Mouse (Mus musculus) heart, embryonic 11.5 days (tissue): ENCODE data around the gene Nsmce4a. TPM values are rescaled to one million over a fixed set of nuclear protein-coding genes. Genes with fewer than 3 reads are reported as not detected.
A peak's percentile ranks its signal among the peaks of the same experiment; 100 is the strongest.

Experiments
- ATAC-seq: fragments of 200-750 bp; cut with Nextera tagmentation; replicated peaks from 2 replicates; pipeline ENCODE4 v1.8.0; 2017; ENCODE audit warnings: moderate library complexity; ENCODE audit not compliant: insufficient number of reproducible peaks, low FRiP score, low TSS enrichment
- H3K27ac ChIP-seq: fragments of 300-500 bp; sonication (generic); 2 replicates; pipeline ENCODE4 v1.5.1; 2014; ENCODE audit warnings: mild to moderate bottlenecking, low read depth, low read length
- H3K27me3 ChIP-seq: fragments of 300-500 bp; sonication (generic); 2 replicates; pipeline ENCODE4 v1.6.1; 2014; ENCODE audit warnings: mild to moderate bottlenecking, low read length, mixed read lengths; ENCODE audit not compliant: control insufficient read depth, insufficient read depth
- H3K36me3 ChIP-seq: fragments of 300-500 bp; sonication (generic); 2 replicates; pipeline ENCODE4 v1.6.1; 2014; ENCODE audit warnings: mild to moderate bottlenecking, low read length, moderate library complexity, mixed read lengths; ENCODE audit not compliant: control insufficient read depth, insufficient read depth
- H3K4me1 ChIP-seq: fragments of 300-500 bp; sonication (generic); 2 replicates; pipeline ENCODE4 v1.6.1; 2014; ENCODE audit warnings: low read length; ENCODE audit not compliant: control insufficient read depth, insufficient read depth
- H3K4me2 ChIP-seq: fragments of 300-500 bp; sonication (generic); 2 replicates; pipeline ENCODE4 v1.6.1; 2014; ENCODE audit warnings: mild to moderate bottlenecking, moderate library complexity
- H3K4me3 ChIP-seq: fragments of 300-500 bp; sonication (generic); 2 replicates; pipeline ENCODE4 v1.5.1; 2014; ENCODE audit warnings: low read depth, low read length
- H3K9ac ChIP-seq: fragments of 300-500 bp; sonication (generic); 2 replicates; pipeline ENCODE4 v1.6.1; 2014; ENCODE audit warnings: mild to moderate bottlenecking, low read depth, low read length, moderate library complexity
- H3K9me3 ChIP-seq: fragments of 300-500 bp; sonication (generic); replicated peaks from 2 replicates; pipeline ENCODE4 v1.6.1; 2016; ENCODE audit warnings: low read length; ENCODE audit not compliant: control insufficient read depth
- WGBS: fragments of 180-500 bp; shearing (Covaris S2); extraction: QIAGEN DNeasy Blood & Tissue Kit; methylation state at CpG from one replicate; pipeline ENCODE4 v1.1.7; 2014; ENCODE audit not compliant: insufficient replicate concordance; 5-methylcytosine and 5-hydroxymethylcytosine counted together
- polyA plus RNA-seq: library from polyadenylated mRNA; unstranded; fragments of >200 nt; fragmentation: Nextera tagmentation; extraction: Ambion mirVana; gene quantifications from 2 replicates; pipeline ENCODE4 v1.2.1, GENCODE M21; 2014

The Nsmce4a gene
- polyA plus RNA-seq, 1 experiment from 2014 or later: 146 TPM

DNA sequence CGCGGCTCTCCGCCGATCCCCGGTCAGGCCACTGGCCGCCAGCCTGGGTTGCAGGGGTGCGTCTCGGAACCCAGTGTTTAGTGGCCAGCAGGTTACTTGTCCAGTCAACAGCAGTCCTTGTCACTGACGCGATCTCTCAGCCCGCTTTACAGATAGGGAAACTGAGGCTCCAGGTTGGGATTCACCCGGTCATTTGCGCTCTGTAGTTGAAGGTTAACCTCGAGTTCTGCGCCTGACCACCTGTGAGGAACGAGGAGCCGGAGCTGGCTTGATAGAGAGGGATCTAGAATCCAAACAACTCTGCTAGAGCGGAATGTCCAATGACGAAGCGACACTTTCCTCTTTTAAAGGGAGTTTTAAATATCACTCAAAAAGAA, 52.9 kb downstream of the Nsmce4a start, which contains the start of gene Ate1:
Gene Ate1 (minus strand): TSS at position 321 of the 377 bp plus-strand sequence.
- H3K27ac ChIP-seq: peak within 1 kb of the TSS; percentile 97
- WGBS: 21% methylated on average over 20 of the region's 20 CpGs
- peak within 1 kb of the TSS; percentile 83 for H3K4me2 ChIP-seq
- H3K9me3 ChIP-seq: no peaks in the 10 kb centered on the region
- H3K4me3 ChIP-seq: peak within 1 kb of the TSS; percentile 87
- ATAC-seq: no peak
- no peaks in the 10 kb centered on the region for H3K27me3 ChIP-seq
- peak within 1 kb of the TSS; percentile 98 for H3K9ac ChIP-seq
- H3K4me1 ChIP-seq: peaks cover 14% of the 10 kb centered on the region
- H3K36me3 ChIP-seq: no peaks in the 10 kb centered on the region

DNA sequence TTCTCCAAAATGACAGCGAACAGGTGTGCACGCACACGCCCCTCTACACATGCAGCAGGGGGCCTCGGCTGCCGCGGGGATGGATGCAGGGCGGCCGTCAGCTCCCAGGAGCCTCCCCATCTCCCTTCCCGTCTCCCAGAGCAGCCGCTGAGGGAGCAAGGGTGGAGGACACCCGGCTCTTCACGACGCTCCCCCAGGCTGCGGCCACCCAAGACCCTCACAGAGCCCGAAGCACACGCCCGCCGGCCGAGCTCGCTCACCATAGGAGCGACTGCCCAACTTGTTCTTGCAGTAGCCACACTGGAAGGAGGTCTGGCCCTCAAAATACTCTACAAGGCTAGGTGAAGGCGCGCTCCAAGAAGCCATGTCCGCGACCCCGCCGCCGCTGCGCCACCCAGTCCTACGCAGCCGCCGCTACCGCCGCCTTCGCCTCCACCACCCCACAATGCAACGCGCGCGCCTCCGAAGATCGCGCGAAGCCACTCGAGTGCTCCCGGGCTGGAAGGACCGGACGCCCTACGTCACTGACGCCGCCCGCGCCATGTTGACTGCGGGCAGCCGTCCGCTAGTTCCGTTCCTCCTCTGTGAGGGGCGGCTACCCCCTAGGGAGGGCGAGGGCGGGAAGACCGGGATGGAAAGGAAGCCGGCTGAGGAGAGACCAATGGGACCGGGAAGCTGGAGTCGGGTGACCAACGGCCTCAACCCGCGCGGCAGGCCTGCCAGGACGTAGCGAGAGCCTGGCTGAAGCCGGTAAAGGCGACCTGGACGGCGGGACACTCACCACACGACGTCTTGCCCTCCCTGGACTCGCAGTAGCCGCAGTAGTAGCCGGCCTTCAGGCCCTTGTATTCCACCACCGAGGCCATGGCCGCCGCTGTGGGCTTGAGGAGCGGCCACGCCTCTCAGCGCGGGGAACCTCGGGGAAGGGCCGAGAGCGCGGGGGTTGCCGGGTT, 53.5 kb downstream of the Nsmce4a start:
- Histone ChIP-seq H3K4me2 (peak overlapping the region; percentile 83), H3K27ac (peak overlapping the region; percentile 97), H3K27me3 (no peaks in the 10 kb centered on the region), H3K36me3 (no peaks in the 10 kb centered on the region), H3K9ac (peak overlapping the region; percentile 98), H3K4me3 (peak overlapping the region; percentile 87), H3K9me3 (no peaks in the 10 kb centered on the region), H3K4me1 (peaks cover 14% of the 10 kb centered on the region)
- under 1% methylated on average over 88 of the region's 90 CpGs for WGBS
- ATAC-seq: peak; percentile 98

DNA sequence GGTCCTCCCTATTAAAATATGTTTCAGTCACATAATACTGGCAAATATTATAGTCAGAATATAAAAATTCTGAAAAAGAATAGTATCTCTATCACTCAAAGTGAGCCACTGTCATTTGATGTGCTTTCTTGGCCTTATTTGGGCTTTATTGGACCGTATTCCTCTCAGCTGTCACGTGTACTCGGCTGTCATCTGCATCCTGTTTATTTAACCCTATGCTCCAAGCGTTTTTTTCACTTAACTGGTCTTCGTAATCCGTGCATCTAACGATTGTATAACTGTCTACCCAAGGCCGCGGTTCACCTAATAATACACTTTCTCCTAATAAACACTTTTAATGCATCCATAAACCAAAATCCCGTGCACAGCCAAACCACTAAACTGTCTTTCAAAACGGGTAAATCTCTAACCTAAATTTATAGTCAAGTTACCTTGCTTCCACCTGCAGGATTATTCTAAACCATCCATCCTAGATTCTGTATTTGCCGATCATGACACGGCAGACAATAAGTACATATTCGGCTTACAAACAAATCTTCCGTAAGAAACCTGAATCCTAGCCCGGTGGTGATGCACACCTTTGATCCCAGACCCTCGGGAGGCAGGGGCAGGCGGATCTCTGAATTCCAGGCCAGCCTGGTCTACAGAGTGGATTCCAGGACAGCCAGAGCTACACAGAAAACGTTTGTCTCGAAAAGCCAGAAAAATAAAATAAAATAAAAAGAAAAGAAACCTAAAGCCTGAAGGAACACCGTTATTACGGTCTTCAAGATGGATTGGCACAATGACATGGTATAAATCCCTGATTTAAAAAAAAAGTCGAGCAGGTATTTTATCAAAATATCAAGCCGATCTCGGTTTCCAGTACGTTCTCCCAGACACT, 54.5 kb downstream of the Nsmce4a start:
- Histone ChIP-seq H3K9me3 (no peaks in the 10 kb centered on the region), H3K27ac (peak overlapping the region; percentile 97), H3K27me3 (no peaks in the 10 kb centered on the region), H3K4me3 (peak overlapping the region; percentile 87), H3K4me2 (peak overlapping the region; percentile 83), H3K36me3 (no peaks in the 10 kb centered on the region), H3K9ac (peak overlapping the region; percentile 98), H3K4me1 (peaks cover 14% of the 10 kb centered on the region)
- WGBS: 40% methylated on average over 26 of the region's 26 CpGs
- ATAC-seq: no peak

DNA sequence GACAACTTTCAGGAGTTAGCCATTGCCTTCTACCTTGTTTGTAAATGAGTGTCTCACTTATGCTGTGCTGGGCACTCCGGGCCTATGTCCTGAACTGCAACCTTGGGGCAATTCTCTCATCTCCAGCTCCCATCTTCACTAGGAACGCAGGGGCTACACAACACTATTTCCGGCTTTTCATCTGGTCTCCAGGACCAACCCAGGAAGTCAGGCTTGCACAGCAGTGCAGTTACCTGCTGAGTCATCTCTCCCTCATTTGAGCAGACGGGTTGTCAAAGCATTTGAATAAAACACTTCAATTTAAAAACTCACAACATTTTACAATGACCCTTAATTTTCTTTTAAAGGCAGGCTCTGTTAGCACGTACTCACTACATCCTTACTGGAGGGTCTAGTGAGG, 62.7 kb downstream of the Nsmce4a start:
- Histone ChIP-seq H3K9me3 (no peaks in the 10 kb centered on the region), H3K4me2 (no peak overlapping the region), H3K9ac (no peak overlapping the region), H3K4me1 (no peaks in the 10 kb centered on the region), H3K27ac (no peak overlapping the region), H3K4me3 (no peak overlapping the region), H3K36me3 (peaks cover 12% of the 10 kb centered on the region), H3K27me3 (no peaks in the 10 kb centered on the region)
- 89% methylated on average over 5 of the region's 5 CpGs for WGBS
- no peak for ATAC-seq

DNA sequence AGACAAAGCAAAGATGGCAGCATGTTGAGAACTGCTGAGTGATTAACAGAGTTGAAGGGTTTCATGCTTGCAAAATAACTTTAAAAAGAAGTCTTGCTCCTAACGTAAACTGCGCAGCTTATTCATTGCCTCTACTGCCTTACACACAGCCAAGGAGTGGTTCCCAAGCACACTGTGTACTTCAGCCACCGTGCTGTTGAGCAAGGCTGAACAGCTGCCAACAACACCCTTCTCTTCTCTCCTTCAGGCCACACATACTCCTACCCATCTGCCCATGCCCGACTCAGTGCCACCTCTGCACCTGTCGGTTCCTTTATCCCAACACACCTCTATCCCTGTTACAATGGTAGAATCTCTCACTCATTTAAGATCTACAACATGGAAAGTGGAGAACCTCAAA, 69.9 kb downstream of the Nsmce4a start:
- WGBS: 95% methylated on average over 5 of the region's 5 CpGs
- H3K9me3 ChIP-seq: no peaks in the 10 kb centered on the region
- no peaks in the 10 kb centered on the region for H3K4me1 ChIP-seq
- no peak overlapping the region for H3K4me3 ChIP-seq
- peaks cover 21% of the 10 kb centered on the region for H3K36me3 ChIP-seq
- no peak overlapping the region for H3K9ac ChIP-seq
- no peaks in the 10 kb centered on the region for H3K27me3 ChIP-seq
- H3K27ac ChIP-seq: no peak overlapping the region
- no peak overlapping the region for H3K4me2 ChIP-seq
- ATAC-seq: no peak

DNA sequence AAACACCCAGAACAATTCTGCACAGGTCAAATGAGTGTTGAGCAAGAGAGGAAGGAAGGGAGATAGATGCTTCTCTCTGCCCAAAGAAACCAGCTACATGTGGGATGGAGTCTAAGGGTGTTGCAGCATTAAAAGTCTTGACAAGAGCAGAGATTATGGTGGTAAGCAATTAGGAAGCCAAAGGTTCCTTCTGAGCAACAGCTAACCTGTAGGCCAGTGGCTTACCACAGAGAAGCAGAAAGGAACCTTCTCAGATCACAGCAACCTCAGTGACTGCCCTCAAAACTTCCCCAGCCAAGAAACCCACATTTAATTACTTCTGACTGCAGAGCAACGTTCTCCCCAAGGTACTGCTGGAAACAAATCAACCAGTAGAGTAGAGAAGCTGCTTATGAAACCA, 71.4 kb downstream of the Nsmce4a start:
- Histone ChIP-seq H3K4me3 (no peak overlapping the region), H3K4me2 (no peak overlapping the region), H3K9ac (no peak overlapping the region), H3K36me3 (peaks cover 15% of the 10 kb centered on the region), H3K27ac (no peak overlapping the region), H3K4me1 (no peaks in the 10 kb centered on the region), H3K9me3 (no peaks in the 10 kb centered on the region), H3K27me3 (no peaks in the 10 kb centered on the region)
- WGBS: 90% methylated on average over 1 of the region's 1 CpGs
- ATAC-seq: no peak

DNA sequence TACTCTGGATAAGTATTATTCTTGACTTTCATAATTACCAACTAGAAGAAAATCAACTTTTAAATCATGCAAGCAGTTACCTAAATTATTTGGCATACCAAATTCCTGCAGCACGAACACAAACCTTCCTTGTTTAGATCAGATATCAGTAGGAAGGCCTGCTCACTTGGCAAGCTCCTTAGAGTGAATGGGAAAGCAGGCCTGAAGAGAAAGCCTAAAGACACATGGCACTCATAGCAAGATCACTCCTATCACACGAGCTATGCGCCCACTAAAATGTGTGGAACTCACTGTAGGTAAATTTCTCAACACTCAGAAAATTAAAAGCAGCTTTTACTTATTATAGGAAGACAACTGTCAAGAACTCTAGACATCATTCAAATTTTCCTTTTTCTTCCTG, 79.6 kb downstream of the Nsmce4a start:
- Histone ChIP-seq H3K27me3 (no peaks in the 10 kb centered on the region), H3K4me3 (no peak overlapping the region), H3K9me3 (no peaks in the 10 kb centered on the region), H3K27ac (no peak overlapping the region), H3K4me2 (no peak overlapping the region), H3K36me3 (peaks cover 2% of the 10 kb centered on the region; the same call in 1 of the 2 replicates), H3K9ac (no peak overlapping the region), H3K4me1 (no peaks in the 10 kb centered on the region)
- no peak for ATAC-seq
- WGBS: 81% methylated on average over 3 of the region's 3 CpGs

DNA sequence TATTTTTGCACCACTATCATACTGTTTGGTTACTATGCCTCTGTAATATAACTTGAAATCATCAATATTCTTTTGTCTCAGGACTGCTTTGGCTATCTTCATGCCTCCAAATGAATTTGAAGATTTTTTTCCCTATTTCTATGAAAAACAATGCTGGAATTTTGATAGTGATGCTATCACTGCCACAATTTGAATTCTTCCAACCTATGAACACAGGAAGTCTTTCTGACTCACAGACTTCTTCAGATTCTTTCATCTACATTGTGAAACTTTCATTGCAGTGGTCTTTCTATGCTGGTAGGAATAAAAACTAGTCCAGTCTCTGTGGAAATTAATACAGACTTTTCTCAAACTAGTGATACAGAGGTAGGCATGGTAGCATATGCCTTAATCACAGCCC, 80.9 kb downstream of the Nsmce4a start:
- ATAC-seq: no peak
- H3K4me3 ChIP-seq: no peak overlapping the region
- H3K36me3 ChIP-seq: 0 out of 2 replicates have a peak, but pooled peaks cover 2% of the 10 kb centered on the region
- no peaks in the 10 kb centered on the region for H3K9me3 ChIP-seq
- no peak overlapping the region for H3K9ac ChIP-seq
- H3K27ac ChIP-seq: no peak overlapping the region
- H3K4me2 ChIP-seq: no peak overlapping the region
- no peaks in the 10 kb centered on the region for H3K4me1 ChIP-seq
- no peaks in the 10 kb centered on the region for H3K27me3 ChIP-seq
